Mouse (Mus musculus): Measurements from ENCODE around the gene Hoxb9. TPM values are rescaled to one million over a fixed set of nuclear protein-coding genes. Genes with fewer than 3 reads are reported as not detected.
A peak's percentile ranks its signal among the peaks of the same experiment; 100 is the strongest.

Gene Hoxb9
- total RNA-seq, 2 experiments from 2014 or later, result not detected

- DNase-seq (ENCODE audit: low spot score in 2 of 2), result no peak
Measured at GRCm38 (mm10) chr11:96284041-96284749, 12.9 kb downstream of the Hoxb9 start.

GRCm38 (mm10) chr11:96284774-96285734, 13.8 kb downstream of the Hoxb9 start:
- DNase-seq (ENCODE audit: low spot score in 2 of 2), result no peak

GRCm38 (mm10) chr11:96285771-96286738, 14.8 kb downstream of the Hoxb9 start, which contains the start of gene Hoxb7:
Gene Hoxb7 (plus strand): TSS chr11:96286623.
- no peak for DNase-seq (ENCODE audit: low spot score in 2 of 2)

GRCm38 (mm10) chr11:96286739-96287385, 15.6 kb downstream of the Hoxb9 start:
- DNase-seq (ENCODE audit: low spot score in 2 of 2), result no peak

- DNase-seq (ENCODE audit: low spot score in 2 of 2), result no peak
Measured at GRCm38 (mm10) chr11:96287411-96287810, 16.2 kb downstream of the Hoxb9 start.

- DNase-seq (ENCODE audit: low spot score in 2 of 2), result no peak
Measured at GRCm38 (mm10) chr11:96288455-96289221, 17.4 kb downstream of the Hoxb9 start.

GRCm38 (mm10) chr11:96289293-96289692, 18.0 kb downstream of the Hoxb9 start:
- no peak for DNase-seq (ENCODE audit: low spot score in 2 of 2)

GRCm38 (mm10) chr11:96289837-96290236, 18.6 kb downstream of the Hoxb9 start:
- no peak for DNase-seq (ENCODE audit: low spot score in 2 of 2)

GRCm38 (mm10) chr11:96290705-96291355, 19.6 kb downstream of the Hoxb9 start:
- DNase-seq (ENCODE audit: low spot score in 2 of 2), result no peak

GRCm38 (mm10) chr11:96291681-96292564, 20.7 kb downstream of the Hoxb9 start, which contains the start of gene Hoxb6:
Gene Hoxb6 (plus strand): TSS chr11:96292476.
- DNase-seq (ENCODE audit: low spot score in 2 of 2), result no peak

- DNase-seq (ENCODE audit: low spot score in 2 of 2), result no peak
Measured at GRCm38 (mm10) chr11:96292565-96293301, 21.5 kb downstream of the Hoxb9 start.

- no peak for DNase-seq (ENCODE audit: low spot score in 2 of 2)
Measured at GRCm38 (mm10) chr11:96293302-96293921, 22.2 kb downstream of the Hoxb9 start.

GRCm38 (mm10) chr11:96294245-96295091, 23.2 kb downstream of the Hoxb9 start:
- peak; percentile 28 to 54 for DNase-seq (ENCODE audit: low spot score in 2 of 2)

- DNase-seq (ENCODE audit: low spot score in 2 of 2), result no peak
Measured at GRCm38 (mm10) chr11:96295092-96295835, 24.0 kb downstream of the Hoxb9 start.

- no peak for DNase-seq (ENCODE audit: low spot score in 2 of 2)
Measured at GRCm38 (mm10) chr11:96296997-96297396, 25.7 kb downstream of the Hoxb9 start.

Measured in left cerebral cortex, adult 18-20 months (tissue).